In the genomic region with DNA sequence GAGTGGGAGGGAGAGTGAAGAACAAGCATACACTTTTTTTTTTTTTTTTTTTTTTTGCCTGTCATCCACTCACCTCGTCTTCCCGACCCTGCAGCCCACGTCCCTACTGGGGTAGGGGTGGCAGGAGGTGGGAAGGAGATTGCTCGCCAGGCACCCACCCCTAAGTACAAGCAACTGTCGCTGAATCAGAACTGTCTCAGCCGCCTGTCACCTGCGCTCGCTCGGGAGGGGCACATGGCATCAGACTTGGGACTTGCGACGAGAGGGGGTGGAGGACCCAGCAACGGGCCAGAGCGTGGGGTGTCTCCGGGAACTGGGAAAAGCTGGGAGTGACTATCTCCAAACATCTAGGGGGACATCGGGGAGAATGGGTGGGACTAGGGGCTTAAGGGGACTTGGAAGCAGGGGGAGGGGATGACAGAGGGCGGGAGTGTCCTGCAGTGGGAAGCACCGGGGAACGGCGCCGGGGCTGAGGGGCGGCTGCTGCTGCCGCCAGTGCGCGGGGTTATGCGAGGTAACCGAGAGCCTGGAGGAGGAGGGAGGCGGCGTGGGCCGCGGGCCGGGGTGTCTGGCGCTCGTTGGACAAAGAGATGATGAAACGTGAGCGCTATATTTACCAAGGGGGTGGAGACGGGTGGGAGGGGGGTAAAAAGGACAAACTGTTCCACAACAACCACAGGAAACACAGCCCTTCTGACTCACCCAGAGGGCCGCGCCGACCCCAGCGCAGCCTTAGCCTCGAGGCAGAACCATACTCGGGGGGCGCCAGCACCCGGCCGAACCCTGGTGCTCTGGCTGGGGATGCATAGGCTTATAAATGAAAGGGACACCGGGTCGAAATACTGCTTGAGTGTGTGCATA, we compare ENCODE assay signal across 8 mouse cellular contexts. TPM values are rescaled to one million over a fixed set of nuclear protein-coding genes. Genes with fewer than 3 reads are reported as not detected.
DNase-seq lines count a peak whose midpoint lies in the region; ATAC-seq and TF ChIP-seq lines count a peak whose summit lies in the region.

No protein-coding gene starts in this region.

- ATAC-seq in hematopoietic stem cell, adult 5-6 weeks (replicated peaks in 1 of 2; ENCODE audit: insufficient read depth in 1 of 2, low FRiP score in 2 of 2, low TSS enrichment in 1 of 2, low read depth in 1 of 2, poor library complexity in 2 of 2, severe bottlenecking in 2 of 2), result peak; percentile 49 to 57
- ATAC-seq in lung, postnatal 0 days, result peak; percentile 79

- peak overlapping the region; percentile 59 to 65 for H3K4me3 ChIP-seq in ES-E14 (ENCODE audit: insufficient read depth in 1 of 2, low read depth in 1 of 2, low read length in 2 of 2, poor library complexity in 1 of 2, severe bottlenecking in 1 of 2)
- peak overlapping the region; percentile 54 for H3K4me3 ChIP-seq in cerebellum, adult 2 months (replicated peaks; ENCODE audit: insufficient read depth, low read depth, low read length)
- peak overlapping the region; percentile 37 for H3K4me3 ChIP-seq in lung, postnatal 0 days (ENCODE audit: low read depth, low read length)

- no peaks in the 10 kb centered on the region for H3K9me3 ChIP-seq in ES-E14 (ENCODE audit: control insufficient read depth, insufficient read depth, low read depth, low read length)
- no peaks in the 10 kb centered on the region for H3K9me3 ChIP-seq in lung, postnatal 0 days (ENCODE audit: low read length)

- TF ChIP-seq CTCF in cerebellum, adult 2 months (IDR thresholded peaks at IDR 0.05; ENCODE audit: borderline replicate concordance, insufficient read depth, low read depth, low read length), result no peak
- 0 out of 2 replicates have a peak, but pooled peaks have one; percentile 12 for TF ChIP-seq CTCF in lung, postnatal 0 days (IDR thresholded peaks at IDR 0.05)

- H3K36me3 ChIP-seq in ES-E14 (ENCODE audit: control insufficient read depth, insufficient read depth, low read length, poor library complexity, severe bottlenecking), result no peaks in the 10 kb centered on the region
- no peaks in the 10 kb centered on the region for H3K36me3 ChIP-seq in lung, postnatal 0 days (ENCODE audit: insufficient read depth, low read length)

- peaks cover 2 to 22% of the 10 kb centered on the region in 2 experiments; a peak in 2 of 4 replicates for H3K4me1 ChIP-seq in ES-E14 (ENCODE audit: control insufficient read depth in 2 of 2, insufficient read depth in 2 of 2, low read length in 2 of 2, poor library complexity in 1 of 2)
- H3K4me1 ChIP-seq in cerebellum, adult 2 months (ENCODE audit: control insufficient read depth, insufficient read depth, low read length), result peaks cover 23% of the 10 kb centered on the region
- peaks cover 11% of the 10 kb centered on the region; the same call in 1 of the 2 replicates for H3K4me1 ChIP-seq in lung, postnatal 0 days (ENCODE audit: insufficient read depth, low read depth, low read length)

- H3K27ac ChIP-seq in ES-E14 (ENCODE audit: insufficient read depth, low read depth, low read length, poor library complexity, severe bottlenecking), result peak overlapping the region; percentile 100
- peak overlapping the region; percentile 98 for H3K27ac ChIP-seq in cerebellum, adult 2 months (ENCODE audit: insufficient read depth, low read length)
- H3K27ac ChIP-seq in lung, postnatal 0 days (ENCODE audit: low read length), result peak overlapping the region; percentile 100

- in situ Hi-C loops in ES-E14 (cut with MboI; ENCODE audit: low sequenced_read_pairs in 2 of 2, unreplicated experiment in 2 of 2), result loop anchor here in 1 of 2 experiments (5.0 kb wide), 1 partner anchor 42 kb away; no protein-coding TSS in a partner anchor

- WGBS in cerebellum, adult 2 months, result 2% methylated on average over 47 of the region's 47 CpGs
- under 1% methylated on average over 44 of the region's 47 CpGs for WGBS in lung, postnatal 0 days

- TF ChIP-seq POLR2A in cerebellum, adult 2 months (IDR thresholded peaks at IDR 0.05; ENCODE audit: borderline replicate concordance, insufficient read depth, low read length), result peak; percentile 25; the same call in 1 of the 2 replicates

- no peak for DNase-seq in ES-E14 (ENCODE audit: low read depth, low spot score)
- peak; percentile 91 to 93 for DNase-seq in cerebellum, adult 2 months
- DNase-seq in forelimb bud, embryonic 11.5 days (ENCODE audit: low read depth, low spot score), result peak; percentile 30
- DNase-seq in layer of hippocampus, postnatal 10 days (ENCODE audit: low spot score in 2 of 2), result peak; percentile 81 to 85
- DNase-seq in lung, postnatal 0 days (ENCODE audit: low spot score), result peak; percentile 99
- peak; percentile 86 for DNase-seq in ovary, adult 18-20 months (ENCODE audit: low spot score)
- peak; percentile 12 for DNase-seq in thymus, postnatal 0 days (ENCODE audit: low spot score)

- no peaks in the 10 kb centered on the region for H3K27me3 ChIP-seq in cerebellum, adult 2 months (ENCODE audit: control insufficient read depth, insufficient read depth, low read length)
- H3K27me3 ChIP-seq in lung, postnatal 0 days (replicated peaks; ENCODE audit: insufficient read depth, low read length), result no peaks in the 10 kb centered on the region

- TF ChIP-seq EP300 in lung, postnatal 0 days (IDR thresholded peaks at IDR 0.05), result peak; percentile 99

- peak overlapping the region; percentile 74 for H3K4me2 ChIP-seq in lung, postnatal 0 days (replicated peaks; ENCODE audit: low read depth, low read length)

- H3K9ac ChIP-seq in ES-E14 (ENCODE audit: insufficient read depth, low read depth, low read length, poor library complexity, severe bottlenecking), result peak overlapping the region; percentile 96
- H3K9ac ChIP-seq in lung, postnatal 0 days (replicated peaks; ENCODE audit: low read depth), result peak overlapping the region; percentile 58

TF ChIP-seq in ES-E14, 5 proteins besides CTCF, POLR2A, EP300 and RAD21:
- TF ChIP-seq ZC3H11A (IDR thresholded peaks at IDR 0.05; ENCODE audit: borderline replicate concordance, low read depth, low read length) (no peak), MAFK (IDR thresholded peaks at IDR 0.05; ENCODE audit: insufficient read depth, low read depth, low read length) (0 out of 2 replicates have a peak, but pooled peaks have one; percentile 18), ZNF384 (IDR thresholded peaks at IDR 0.05; ENCODE audit: low read depth, low read length) (peak; percentile 90)

RNA-seq across cellular contexts. Expression of gene Klf9, which starts 6.4 kb away (rescaled TPM):
- total RNA-seq in ES-E14 (2012; rRNA removed), result 90.8 and 173 TPM in 2 replicates
- polyA plus RNA-seq in cerebellum, adult 2 months (2012; rRNA removed), result 93.5 and 97.3 TPM in 2 replicates
- total RNA-seq in hematopoietic stem cell, adult 5-6 weeks (2017), result 16.0 and 19.9 TPM in 2 replicates
- total RNA-seq in layer of hippocampus, postnatal 10 days (2021), result 100 to 1,000 TPM; 124 to 137 TPM
- 28.8 and 46.2 TPM in 2 replicates for polyA plus RNA-seq in lung, postnatal 0 days (2015; fragmentation: Nextera tagmentation; extraction: Ambion mirVana)
- polyA plus RNA-seq in thymus, postnatal 0 days (2015; fragmentation: Nextera tagmentation; extraction: Ambion mirVana), result 2.7 and 2.8 TPM in 2 replicates
